Mouse (Mus musculus) heart, postnatal 0 days (tissue): ENCODE data around the gene Dmwd. TPM values are rescaled to one million over a fixed set of nuclear protein-coding genes. Genes with fewer than 3 reads are reported as not detected.
"Not testable (repeated sequence)": the region's sequence is repeated elsewhere in the genome, so short reads cannot be mapped to it uniquely, and the experiment has no call there.

ENCODE experiments used
- ATAC-seq: fragments of 200-750 bp; cut with Nextera tagmentation; 2 replicates; pipeline ENCODE4 v1.8.0; 2017; ENCODE audit warnings: low read depth, moderate number of reproducible peaks, moderate library complexity; ENCODE audit not compliant: insufficient read depth
- DNase-seq: peaks from one replicate; pipeline ENCODE4 v3.0.0-alpha.2; 2016; ENCODE audit warnings: low spot score
- H3K27ac ChIP-seq: fragments of 300-500 bp; sonication (generic); 2 replicates; pipeline ENCODE4 v1.5.1; 2014; ENCODE audit warnings: low read depth, mild to moderate bottlenecking
- H3K27me3 ChIP-seq: fragments of 300-500 bp; sonication (generic); 2 replicates; pipeline ENCODE4 v1.6.1; 2014; ENCODE audit warnings: low read length, mixed read lengths; ENCODE audit not compliant: control insufficient read depth, insufficient read depth
- H3K36me3 ChIP-seq: fragments of 300-500 bp; sonication (generic); replicated peaks from 2 replicates; pipeline ENCODE4 v1.6.1; 2014; ENCODE audit warnings: low read length, mixed read lengths; ENCODE audit not compliant: control insufficient read depth, insufficient read depth
- H3K4me1 ChIP-seq: fragments of 300-500 bp; sonication (generic); 2 replicates; pipeline ENCODE4 v1.6.1; 2014; ENCODE audit warnings: antibody characterized with exemption; ENCODE audit not compliant: control insufficient read depth, insufficient read depth
- H3K4me2 ChIP-seq: fragments of 300-500 bp; sonication (generic); 2 replicates; pipeline ENCODE4 v1.6.1; 2014; ENCODE audit warnings: low read depth, mild to moderate bottlenecking, low read length, moderate library complexity
- H3K4me3 ChIP-seq: fragments of 300-500 bp; sonication (generic); 2 replicates; pipeline ENCODE4 v1.5.1; 2014; ENCODE audit warnings: low read depth, low read length
- H3K9ac ChIP-seq: fragments of 300-500 bp; sonication (generic); replicated peaks from 2 replicates; pipeline ENCODE4 v1.6.1; 2014; ENCODE audit warnings: low read depth, low read length, mixed read lengths
- H3K9me3 ChIP-seq: fragments of 300-500 bp; sonication (generic); replicated peaks from 2 replicates; pipeline ENCODE4 v1.6.1; 2016; ENCODE audit warnings: low read length; ENCODE audit not compliant: control insufficient read depth
- CTCF ChIP-seq: IDR thresholded peaks from 2 replicates; pipeline ENCODE4 v1.5.1; 2016; ENCODE audit warnings: antibody characterized with exemption, control low read depth, low read depth
- EP300 ChIP-seq: IDR thresholded peaks from 2 replicates; pipeline ENCODE4 v1.6.1; 2016; ENCODE audit warnings: antibody characterized with exemption, low read depth
- WGBS: fragments of 180-500 bp; shearing (Covaris S2); extraction: QIAGEN DNeasy Blood & Tissue Kit; methylation state at CpG from one replicate; pipeline ENCODE4 v1.1.7; 2014; 5-methylcytosine and 5-hydroxymethylcytosine counted together
- polyA plus RNA-seq: library from polyadenylated mRNA; unstranded; fragments of >200 nt; fragmentation: Nextera tagmentation; extraction: Ambion mirVana; gene quantifications from 2 replicates; pipeline ENCODE4 v1.2.1, GENCODE M21; 2015
- total RNA-seq: library from RNA; depleted of rRNA; stranded (reverse); fragments of >200 nt; gene quantifications from 2 replicates; pipeline ENCODE4 v1.2.3, GENCODE M21; 2014; ENCODE audit warnings: low replicate concordance

Gene Dmwd
- total and polyA plus RNA-seq, 2 experiments from 2014 or later: 10.6 to 71.6 TPM

DNA sequence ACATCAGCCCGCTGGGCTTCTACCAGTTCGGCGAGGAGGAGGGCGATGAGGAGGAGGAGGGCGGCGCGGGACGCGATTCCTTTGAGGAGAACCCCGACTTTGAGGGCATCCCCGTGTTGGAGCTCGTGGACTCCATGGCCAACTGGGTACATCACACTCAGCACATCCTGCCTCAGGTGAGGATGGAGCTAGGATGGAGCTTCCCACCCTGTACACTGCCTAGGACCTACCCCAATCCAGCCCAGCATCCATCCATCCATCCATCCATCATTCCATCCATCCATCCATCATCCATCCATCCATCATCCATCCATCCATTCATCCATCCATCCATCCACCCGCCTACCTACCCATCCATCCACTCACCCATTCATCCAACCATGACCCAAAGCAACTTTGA is 10.1 kb upstream of the Dmwd start:
- H3K4me3 ChIP-seq: no peak overlapping the region
- H3K9ac ChIP-seq: no peak overlapping the region
- peaks cover 37% of the 10 kb centered on the region for H3K27me3 ChIP-seq
- H3K4me2 ChIP-seq: no peak overlapping the region
- TF ChIP-seq CTCF: no peak
- no peak for TF ChIP-seq EP300
- no peak overlapping the region for H3K27ac ChIP-seq
- H3K4me1 ChIP-seq: no peaks in the 10 kb centered on the region
- DNase-seq: no peak
- H3K36me3 ChIP-seq: no peaks in the 10 kb centered on the region
- 35% methylated on average over 4 of the region's 13 CpGs for WGBS
- H3K9me3 ChIP-seq: no peaks in the 10 kb centered on the region
- ATAC-seq: no peak

DNA sequence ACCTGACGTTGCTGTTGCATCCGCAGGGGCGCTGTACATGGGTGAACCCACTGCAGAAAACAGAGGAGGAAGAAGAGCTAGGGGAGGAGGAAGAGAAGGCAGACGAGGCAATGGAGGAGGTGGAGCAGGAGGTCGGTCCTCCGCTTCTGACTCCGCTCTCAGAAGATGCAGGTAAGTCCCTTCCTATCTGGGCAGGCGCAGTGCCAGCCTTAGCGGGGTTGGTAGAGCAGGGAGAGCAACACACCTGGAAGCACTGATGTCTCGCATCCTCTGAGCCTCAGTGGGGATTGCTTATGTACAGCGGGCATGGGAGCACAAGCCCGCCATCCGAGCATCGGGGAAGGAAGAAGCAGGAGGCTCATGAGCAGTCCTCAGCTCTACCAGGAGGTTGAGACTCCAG is 9.0 kb upstream of the Dmwd start:
- 46% methylated on average over 14 of the region's 14 CpGs for WGBS
- Histone ChIP-seq H3K4me3 (no peak overlapping the region), H3K9me3 (no peaks in the 10 kb centered on the region), H3K36me3 (no peaks in the 10 kb centered on the region), H3K4me1 (no peaks in the 10 kb centered on the region), H3K9ac (no peak overlapping the region), H3K27me3 (peaks cover 37% of the 10 kb centered on the region), H3K27ac (no peak overlapping the region), H3K4me2 (no peak overlapping the region)
- no peak for TF ChIP-seq EP300
- no peak for TF ChIP-seq CTCF
- DNase-seq (no peak), ATAC-seq (no peak)

DNA sequence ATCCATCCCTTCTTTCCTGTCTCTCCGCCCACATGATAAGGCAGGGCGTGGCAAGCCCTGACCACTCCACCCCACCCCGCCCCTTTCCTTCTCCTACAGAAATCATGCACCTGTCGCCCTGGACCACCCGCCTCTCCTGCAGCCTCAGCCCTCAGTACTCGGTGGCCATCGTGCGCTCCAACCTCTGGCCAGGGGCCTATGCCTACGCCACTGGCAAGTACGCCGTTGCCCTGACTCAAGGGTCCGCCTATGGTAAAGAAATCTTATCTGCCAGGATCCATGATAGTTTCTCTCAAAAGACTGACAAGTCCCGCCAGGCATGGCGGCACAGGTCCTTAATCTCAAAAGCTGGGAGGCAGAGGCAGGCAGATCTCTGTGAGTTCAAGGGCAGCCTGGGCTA is 8.1 kb upstream of the Dmwd start:
- DNase-seq (no peak), ATAC-seq (no peak)
- no peak overlapping the region for H3K4me3 ChIP-seq
- H3K4me1 ChIP-seq: no peaks in the 10 kb centered on the region
- no peaks in the 10 kb centered on the region for H3K36me3 ChIP-seq
- 50% methylated on average over 14 of the region's 14 CpGs for WGBS
- no peak overlapping the region for H3K4me2 ChIP-seq
- H3K27ac ChIP-seq: no peak overlapping the region
- no peak overlapping the region for H3K9ac ChIP-seq
- TF ChIP-seq EP300 (no peak), CTCF (no peak)
- no peaks in the 10 kb centered on the region for H3K9me3 ChIP-seq
- peaks cover 37% of the 10 kb centered on the region for H3K27me3 ChIP-seq

DNA sequence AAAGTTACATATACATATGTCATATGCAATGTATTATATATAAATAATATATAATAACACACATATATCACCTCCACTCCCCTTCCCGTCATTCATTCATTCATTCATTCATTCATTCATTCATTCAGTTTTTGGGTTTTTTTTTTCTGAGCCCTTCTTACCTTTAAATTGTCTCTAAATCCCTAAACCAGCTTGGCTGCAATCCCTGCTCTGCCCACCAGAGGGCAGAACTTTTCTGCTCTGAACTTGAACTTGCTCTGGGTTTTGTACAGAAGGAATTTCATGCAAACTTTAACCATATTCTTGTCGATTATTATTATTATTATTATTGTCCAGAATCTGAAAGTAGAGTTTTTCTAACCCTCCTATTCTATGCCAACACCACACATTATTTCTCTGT is 7.3 kb upstream of the Dmwd start:
- TF ChIP-seq EP300 (no peak), CTCF (peak; percentile 80)
- Histone ChIP-seq H3K36me3 (no peaks in the 10 kb centered on the region), H3K9me3 (no peaks in the 10 kb centered on the region), H3K4me3 (no peak overlapping the region), H3K4me2 (no peak overlapping the region), H3K27me3 (peaks cover 32% of the 10 kb centered on the region), H3K4me1 (no peaks in the 10 kb centered on the region), H3K27ac (no peak overlapping the region), H3K9ac (no peak overlapping the region)
- WGBS: 5% methylated on average over 2 of the region's 2 CpGs
- DNase-seq: peak; percentile 48
- ATAC-seq: no peak

DNA sequence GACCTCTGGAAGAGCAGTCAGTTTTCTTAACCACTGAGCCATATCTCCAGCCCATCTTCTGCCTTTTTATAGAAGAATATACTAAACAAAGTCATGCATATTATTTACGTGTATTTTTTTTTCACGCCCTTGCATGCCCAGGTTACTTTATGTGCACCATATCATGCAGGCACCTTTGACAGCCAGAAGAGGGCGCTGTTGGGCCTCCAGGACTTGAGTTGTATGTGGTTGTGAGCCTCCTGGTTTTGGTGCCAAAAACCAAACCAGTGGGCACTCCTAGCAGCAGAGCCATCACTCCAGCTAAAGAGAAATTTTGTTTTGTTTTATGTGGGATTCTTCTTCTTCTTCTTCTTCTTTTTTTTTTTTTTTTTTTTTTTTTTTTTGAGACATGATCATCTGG is 6.5 kb upstream of the Dmwd start:
- no peaks in the 10 kb centered on the region for H3K9me3 ChIP-seq
- no peak overlapping the region for H3K9ac ChIP-seq
- no peak overlapping the region for H3K4me2 ChIP-seq
- ATAC-seq (no peak), DNase-seq (no peak)
- peaks cover 29% of the 10 kb centered on the region for H3K27me3 ChIP-seq
- 48% methylated on average over 3 of the region's 3 CpGs for WGBS
- no peaks in the 10 kb centered on the region for H3K36me3 ChIP-seq
- H3K4me3 ChIP-seq: no peak overlapping the region
- TF ChIP-seq CTCF (peak; percentile 51), EP300 (no peak)
- no peaks in the 10 kb centered on the region for H3K4me1 ChIP-seq
- H3K27ac ChIP-seq: no peak overlapping the region

DNA sequence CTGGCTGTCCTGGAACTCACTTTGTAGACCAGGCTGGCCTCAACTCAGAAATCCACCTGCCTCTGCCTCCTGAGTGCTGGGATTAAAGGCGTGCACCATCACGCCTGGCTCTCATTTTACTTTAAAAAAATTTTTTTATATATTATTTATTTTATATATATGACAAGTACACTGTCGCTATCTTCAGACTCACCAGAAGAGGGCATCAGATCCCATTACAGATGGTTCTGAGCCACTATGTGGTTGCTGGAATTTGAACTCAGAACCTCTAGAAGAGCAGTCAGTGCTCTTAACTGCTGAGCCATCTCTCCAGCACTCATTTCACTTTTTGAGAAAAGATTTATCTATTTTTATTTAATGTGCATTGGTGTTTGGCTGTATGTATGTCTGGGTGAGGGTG is 5.0 kb upstream of the Dmwd start:
- peak; percentile 24 for TF ChIP-seq CTCF
- DNase-seq: not testable (repeated sequence)

More for the DNA sequence above, 5.0 kb upstream of the Dmwd start:
- H3K4me1 ChIP-seq, H3K4me3 ChIP-seq, ATAC-seq, H3K9me3 ChIP-seq, H3K36me3 ChIP-seq, H3K27ac ChIP-seq, H3K4me2 ChIP-seq, H3K9ac ChIP-seq: not testable (repeated sequence)
- WGBS: 47% methylated on average over 3 of the region's 3 CpGs
- peaks cover 13% of the 10 kb centered on the region for H3K27me3 ChIP-seq
